Mouse (Mus musculus) liver, embryonic 16.5 days (tissue): Measurements from ENCODE around the gene Reg4. TPM values are rescaled to one million over a fixed set of nuclear protein-coding genes. Genes with fewer than 3 reads are reported as not detected.

Experiments used
- ATAC-seq: fragments of 200-750 bp; cut with Nextera tagmentation; 2 replicates; pipeline ENCODE4 v1.8.0; 2017; ENCODE audit warnings: low read depth, mild to moderate bottlenecking, moderate number of reproducible peaks, moderate library complexity
- H3K27ac ChIP-seq: fragments of 300-500 bp; sonication (generic); 2 replicates; pipeline ENCODE4 v1.5.1; 2014; ENCODE audit warnings: mild to moderate bottlenecking, low read length
- H3K27me3 ChIP-seq: fragments of 300-500 bp; sonication (generic); 2 replicates; pipeline ENCODE4 v1.6.1; 2014; ENCODE audit warnings: low read depth, low read length, mixed read lengths; ENCODE audit not compliant: control insufficient read depth, insufficient read depth
- H3K36me3 ChIP-seq: fragments of 300-500 bp; sonication (generic); 2 replicates; pipeline ENCODE4 v1.6.1; 2014; ENCODE audit warnings: mild to moderate bottlenecking; ENCODE audit not compliant: control insufficient read depth, insufficient read depth
- H3K4me1 ChIP-seq: fragments of 300-500 bp; sonication (generic); 2 replicates; pipeline ENCODE4 v1.6.1; 2014; ENCODE audit warnings: low read depth, low read length, mixed read lengths; ENCODE audit not compliant: control insufficient read depth
- H3K4me2 ChIP-seq: fragments of 300-500 bp; sonication (generic); 2 replicates; pipeline ENCODE4 v1.6.1; 2014; ENCODE audit warnings: low read depth, low read length, mixed read lengths
- H3K4me3 ChIP-seq: fragments of 300-500 bp; sonication (generic); 2 replicates; pipeline ENCODE4 v1.5.1; 2014; ENCODE audit warnings: low read depth, mild to moderate bottlenecking, low read length
- H3K9ac ChIP-seq: fragments of 300-500 bp; sonication (generic); 2 replicates; pipeline ENCODE4 v1.6.1; 2014; ENCODE audit warnings: low read depth, low read length
- H3K9me3 ChIP-seq: fragments of 300-500 bp; sonication (generic); replicated peaks from 2 replicates; pipeline ENCODE4 v1.6.1; 2016; ENCODE audit warnings: low read length; ENCODE audit not compliant: control insufficient read depth
- WGBS: fragments of 180-500 bp; shearing (Covaris S2); extraction: QIAGEN DNeasy Blood & Tissue Kit; methylation state at CpG from one replicate; pipeline ENCODE4 v1.1.7; 2014; ENCODE audit not compliant: insufficient replicate concordance; 5-methylcytosine and 5-hydroxymethylcytosine counted together
- polyA plus RNA-seq: library from polyadenylated mRNA; unstranded; fragments of >200 nt; fragmentation: Nextera tagmentation; extraction: Ambion mirVana; gene quantifications from 2 replicates; pipeline ENCODE4 v1.2.1, GENCODE M21; 2015

Reg4 gene
- polyA plus RNA-seq, 1 experiment from 2014 or later: 0.27 TPM

DNA sequence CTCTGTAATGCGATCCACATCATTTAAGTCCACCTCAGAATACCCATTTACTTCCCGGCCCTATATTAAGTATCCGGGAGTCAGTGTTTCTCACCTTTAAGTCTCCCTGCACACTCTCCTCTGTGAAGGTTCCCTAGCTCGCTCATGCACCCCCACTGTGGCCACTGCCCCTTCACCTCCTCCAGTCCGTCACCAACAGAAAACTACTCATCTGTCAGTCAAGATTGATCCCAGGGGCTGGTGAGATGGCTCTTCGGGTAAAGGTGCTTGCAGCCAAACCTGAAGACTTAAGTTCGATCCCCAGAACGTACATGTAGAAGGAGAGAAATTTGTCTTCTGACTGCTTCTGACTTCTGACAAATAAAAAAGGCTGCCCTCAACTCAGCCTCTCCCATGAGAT is 60.5 kb downstream of the Reg4 start:
- Histone ChIP-seq H3K27ac (no peak overlapping the region), H3K4me2 (peak overlapping the region; percentile 33)

DNA sequence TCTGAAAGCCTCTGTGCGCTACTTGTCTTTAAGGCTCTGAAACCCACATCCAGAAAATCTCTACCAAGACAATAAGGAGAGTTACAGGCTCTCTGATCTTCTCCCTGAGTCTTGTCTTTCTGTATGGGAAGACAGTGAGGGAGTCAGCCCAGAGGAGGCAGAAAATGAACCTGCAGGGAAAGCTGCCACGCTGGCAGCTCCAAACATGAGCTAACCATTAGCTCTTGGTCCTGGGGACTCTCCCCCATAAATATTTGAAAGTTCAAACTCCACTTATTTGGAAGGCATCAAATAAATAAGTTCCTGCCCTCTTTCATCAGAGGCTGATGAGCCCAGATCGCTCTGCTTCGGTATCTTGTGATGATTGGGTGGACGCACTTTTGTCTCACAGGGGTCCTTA is 61.2 kb downstream of the Reg4 start:
- Histone ChIP-seq H3K4me2 (peak overlapping the region; percentile 33), H3K4me3 (peak overlapping the region; percentile 53), H3K36me3 (no peaks in the 10 kb centered on the region), H3K9me3 (no peaks in the 10 kb centered on the region), H3K27ac (no peak overlapping the region), H3K4me1 (peaks cover 8% of the 10 kb centered on the region), H3K9ac (no peak overlapping the region), H3K27me3 (no peaks in the 10 kb centered on the region)
- WGBS: 69% methylated on average over 5 of the region's 5 CpGs
- ATAC-seq: no peak

More for the DNA sequence above, 60.5 kb downstream of the Reg4 start:
- no peak for ATAC-seq
- 76% methylated on average over 8 of the region's 8 CpGs for WGBS
- H3K9ac ChIP-seq: 0 out of 2 replicates have a peak overlapping the region, but pooled peaks have one; percentile 3
- H3K9me3 ChIP-seq: no peaks in the 10 kb centered on the region
- H3K36me3 ChIP-seq: no peaks in the 10 kb centered on the region
- peak overlapping the region; percentile 53 for H3K4me3 ChIP-seq
- H3K4me1 ChIP-seq: peaks cover 8% of the 10 kb centered on the region
- H3K27me3 ChIP-seq: no peaks in the 10 kb centered on the region

Other genes starting within 250 kb of the Reg4 start
- 7.2 and 7.9 TPM in 2 replicates for gene Notch2, start 208.6 kb upstream of the Reg4 start, polyA plus RNA-seq
- gene Adam30, start 61.5 kb upstream of the Reg4 start, polyA plus RNA-seq: not detected in 2 replicates
- gene Hmgcs2, start 58.3 kb downstream of the Reg4 start, polyA plus RNA-seq: 293 and 366 TPM in 2 replicates
- gene Phgdh, start 117.8 kb downstream of the Reg4 start, polyA plus RNA-seq: 179 and 193 TPM in 2 replicates
- gene Zfp697, start 160.3 kb downstream of the Reg4 start, polyA plus RNA-seq: 2.0 and 2.1 TPM in 2 replicates
- gene Gm4450, start 235.0 kb downstream of the Reg4 start, polyA plus RNA-seq: not detected in 2 replicates